Mouse (Mus musculus) liver (tissue): ENCODE results near the gene Scn1b.

Experiments
- DNase-seq: peaks from one replicate; pipeline ENCODE4 v3.0.0-alpha.2; 2020; ENCODE audit warnings: mixed read lengths

Gene Scn1b

DNA sequence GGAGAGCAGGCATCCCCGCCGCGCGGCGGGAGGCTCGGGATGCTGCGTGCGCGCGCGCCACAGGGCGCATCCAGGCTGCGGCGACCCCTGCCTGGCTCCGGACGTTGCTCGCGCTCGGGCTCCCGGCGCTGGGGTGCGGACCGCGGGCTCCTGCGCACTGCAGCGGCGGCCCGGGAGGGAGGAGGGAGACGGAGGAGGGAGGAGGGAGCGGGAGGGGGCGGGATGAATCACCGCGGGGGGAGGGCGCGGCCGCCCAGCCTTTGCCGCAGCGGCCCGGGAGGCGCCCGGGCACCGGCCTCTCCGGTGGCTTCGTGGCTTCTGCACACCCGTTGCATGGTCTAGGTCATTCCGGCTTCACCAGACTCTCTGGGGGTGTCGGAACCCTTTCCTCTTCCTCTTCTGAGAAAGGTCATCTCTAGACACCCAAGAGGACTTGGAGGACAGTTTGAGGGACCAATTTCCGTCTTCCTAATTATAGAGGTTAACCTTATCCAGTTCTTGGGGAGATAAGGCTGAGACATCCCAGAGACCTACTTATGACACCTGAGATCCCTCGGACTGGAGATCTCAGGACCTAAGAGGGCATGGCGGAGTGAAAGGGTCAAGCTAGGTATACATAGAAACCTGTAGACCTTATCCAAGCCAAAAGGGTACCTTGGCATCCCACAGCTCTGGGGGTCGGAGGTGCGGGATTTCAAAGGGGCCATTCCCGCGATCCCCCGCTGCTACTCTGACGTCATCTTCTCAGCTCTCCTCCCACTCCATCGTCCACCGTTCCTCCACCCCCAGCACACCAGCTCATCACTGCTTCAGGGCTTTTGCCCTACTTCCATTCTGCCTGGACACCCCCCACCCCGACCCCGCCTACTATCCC, at the start of gene Scn1b:
Gene Scn1b, minus strand, starts transcription at position 153 of the 874 bp plus-strand sequence.
- DNase-seq, result no peak

DNA sequence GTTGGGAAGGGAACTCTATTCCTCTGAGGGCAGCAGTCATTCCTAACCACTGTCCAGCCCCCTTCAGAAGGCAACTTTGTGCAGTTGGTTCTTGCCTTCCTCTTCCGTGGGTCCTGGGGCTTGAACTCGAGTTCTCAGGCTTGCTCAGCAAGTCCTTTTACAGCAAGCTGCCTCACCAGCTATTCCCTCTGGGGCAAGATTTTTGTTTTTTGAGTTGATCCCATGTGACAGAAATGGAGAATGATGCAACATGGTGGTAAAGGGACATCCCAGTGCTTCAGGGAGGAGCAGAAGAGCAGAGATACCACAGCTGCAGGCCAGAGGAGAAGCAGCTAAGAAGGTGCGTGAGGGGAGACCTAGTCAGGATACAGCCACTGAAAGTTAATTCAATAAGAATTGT, 48.3 kb upstream of the Scn1b start:
- DNase-seq, result no peak

DNA sequence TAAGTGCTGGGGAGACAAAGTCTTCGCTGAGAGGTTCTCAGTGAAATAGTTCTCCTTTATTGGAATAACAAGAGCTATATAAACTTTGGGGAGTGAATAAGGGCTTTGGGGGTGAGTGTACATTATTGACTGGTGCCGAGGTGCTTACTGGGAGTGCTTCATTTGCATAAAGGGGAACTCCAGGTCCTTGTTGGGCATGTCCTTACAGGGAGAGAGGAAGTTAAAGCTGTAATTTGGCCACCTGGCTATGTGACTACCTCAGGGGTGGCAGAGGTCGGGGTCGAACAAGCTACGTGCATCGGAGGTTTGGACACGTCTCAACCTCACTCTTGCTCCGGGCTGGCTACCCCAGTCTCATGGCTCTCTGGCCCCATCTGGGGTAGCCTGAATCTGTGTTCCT, 47.7 kb upstream of the Scn1b start:
- no peak for DNase-seq

DNA sequence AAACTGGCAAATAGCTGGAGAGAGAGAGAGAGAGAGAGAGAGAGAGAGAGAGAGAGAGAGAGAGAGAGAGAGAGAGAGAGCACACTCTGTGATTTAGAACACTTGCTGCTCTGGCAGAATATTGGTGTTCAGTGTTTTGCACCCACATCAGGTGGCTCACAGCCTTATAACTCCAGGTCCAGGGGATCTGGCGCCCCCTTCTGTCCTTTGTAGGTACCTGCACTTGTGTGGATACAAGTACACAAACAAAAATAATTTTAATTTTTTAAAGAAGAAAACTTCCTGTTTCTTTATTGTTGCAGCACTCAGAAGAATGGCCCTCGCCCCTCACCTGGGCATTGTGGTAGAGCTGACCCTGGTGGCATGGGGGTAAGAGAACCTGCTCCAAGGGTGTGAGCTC, 45.4 kb upstream of the Scn1b start:
- peak; percentile 33 for DNase-seq

DNA sequence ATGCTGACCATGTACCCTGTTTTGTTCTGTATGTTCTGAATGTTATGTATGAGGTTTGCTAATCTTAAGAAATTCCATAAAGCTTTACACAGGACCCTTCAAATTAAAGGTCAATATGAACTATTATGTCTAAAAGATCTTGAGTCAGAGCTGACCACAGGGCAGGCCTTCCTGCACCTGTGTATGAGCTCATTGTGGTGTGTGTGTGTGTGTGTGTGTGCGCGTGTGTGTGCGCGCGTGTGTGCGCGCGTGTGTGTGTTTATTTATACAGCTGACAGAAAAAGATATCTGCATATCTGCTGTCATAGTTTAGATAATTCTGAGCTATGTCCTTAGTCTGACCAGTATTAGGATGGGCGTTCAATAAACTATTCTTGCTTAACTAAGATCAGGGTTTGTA, 43.7 kb upstream of the Scn1b start:
- DNase-seq, result no peak

DNA sequence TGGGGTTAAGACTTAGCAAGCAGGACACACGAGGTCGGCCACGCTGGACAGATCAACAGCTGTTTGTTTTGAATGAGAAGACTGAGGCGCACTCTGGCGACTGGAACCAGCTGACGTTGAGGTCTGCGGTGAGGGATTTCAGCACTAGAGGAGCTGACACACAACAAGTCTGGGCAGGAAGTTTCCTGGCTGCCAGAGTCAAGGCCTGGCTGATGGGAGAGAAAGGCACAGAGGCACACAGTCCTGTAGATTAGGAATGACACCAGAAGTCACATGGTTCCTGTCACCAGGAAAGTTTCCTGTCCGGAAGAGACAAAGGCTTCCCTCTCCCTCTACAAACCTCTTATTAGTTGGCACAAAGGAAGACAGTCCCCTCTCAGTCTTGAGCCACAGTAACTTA, 41.6 kb upstream of the Scn1b start:
- DNase-seq, result peak; percentile 41

DNA sequence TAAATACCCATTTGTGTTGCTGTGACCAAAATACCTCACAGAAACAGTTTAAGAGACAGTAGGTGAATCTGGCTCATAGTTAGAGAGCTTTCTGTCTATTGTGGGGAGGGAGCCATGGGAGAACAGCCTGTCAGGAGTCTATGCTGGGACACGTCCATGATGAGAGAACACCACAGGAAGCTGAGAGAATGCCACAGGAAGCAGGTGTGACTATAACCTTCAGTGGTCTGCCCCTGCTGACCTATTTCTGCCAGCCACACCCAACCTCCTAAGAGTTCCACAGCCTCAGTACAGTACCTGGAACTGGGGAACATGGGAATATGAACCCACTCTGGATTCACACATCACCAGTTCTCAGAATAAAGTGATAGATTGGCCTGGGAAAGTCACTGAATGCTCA, 37.9 kb upstream of the Scn1b start:
- DNase-seq, result no peak

DNA sequence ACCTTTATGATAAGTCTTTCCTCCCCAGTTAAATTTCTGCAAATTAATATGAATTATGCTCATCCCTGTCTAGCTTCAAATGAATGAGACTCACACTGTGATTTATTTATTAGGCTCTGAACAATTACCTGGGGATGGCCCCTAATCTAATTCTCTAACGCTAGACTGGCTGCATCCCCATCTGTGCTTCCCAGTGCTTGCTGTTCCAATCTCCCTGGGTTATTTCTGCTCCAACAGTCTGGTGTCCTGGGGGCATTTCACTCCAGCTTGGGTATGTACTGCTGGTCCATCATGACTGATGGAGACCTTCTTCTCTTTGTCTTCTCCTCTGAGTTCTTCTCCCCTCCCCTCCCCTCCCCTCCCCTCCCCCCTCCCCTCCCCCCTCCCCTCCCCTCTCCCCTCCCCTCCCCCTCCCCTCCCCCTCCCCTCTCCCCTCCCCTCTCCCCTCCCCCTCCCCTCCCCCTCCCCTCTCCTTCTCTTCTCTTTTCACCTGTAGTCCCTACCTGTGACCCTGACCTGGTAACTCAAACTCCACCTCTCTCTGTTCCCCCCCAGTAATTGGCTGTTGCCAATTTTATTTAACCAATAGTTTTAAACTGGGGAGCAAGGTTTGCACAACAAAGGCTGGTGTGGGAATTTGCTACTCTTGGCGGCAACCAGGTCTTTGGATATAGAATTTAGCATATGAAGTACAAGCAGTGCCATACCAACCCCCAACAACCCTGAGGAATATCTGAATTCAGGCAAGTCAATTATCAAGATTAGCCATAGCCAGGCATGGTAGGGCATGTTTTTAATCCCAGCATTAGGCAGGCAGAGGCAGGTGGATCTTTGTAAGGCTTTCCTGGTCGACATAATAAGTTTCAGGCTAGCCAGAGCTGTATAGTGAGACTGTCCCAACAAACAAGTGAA, 37.1 kb upstream of the Scn1b start:
- DNase-seq, result no peak

DNA sequence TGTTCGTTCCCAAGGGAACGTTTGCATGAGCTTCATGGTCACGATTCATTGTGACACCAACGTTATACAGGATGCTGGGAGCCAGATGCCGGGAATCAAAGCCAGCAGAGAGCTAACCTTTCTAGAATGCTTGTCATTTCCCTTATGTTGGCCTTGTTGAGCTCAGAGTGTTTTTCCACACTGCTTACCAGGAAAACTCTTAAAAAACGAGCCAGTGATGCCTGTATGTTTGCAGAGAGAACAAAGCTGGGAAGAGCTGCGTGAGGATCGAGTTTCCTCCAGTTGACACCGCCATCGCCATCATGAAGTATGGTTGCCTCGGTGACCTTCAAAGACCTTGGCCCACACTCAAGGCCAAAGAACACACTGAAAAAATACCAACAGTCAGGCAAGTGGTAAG, 35.5 kb upstream of the Scn1b start:
- no peak for DNase-seq

DNA sequence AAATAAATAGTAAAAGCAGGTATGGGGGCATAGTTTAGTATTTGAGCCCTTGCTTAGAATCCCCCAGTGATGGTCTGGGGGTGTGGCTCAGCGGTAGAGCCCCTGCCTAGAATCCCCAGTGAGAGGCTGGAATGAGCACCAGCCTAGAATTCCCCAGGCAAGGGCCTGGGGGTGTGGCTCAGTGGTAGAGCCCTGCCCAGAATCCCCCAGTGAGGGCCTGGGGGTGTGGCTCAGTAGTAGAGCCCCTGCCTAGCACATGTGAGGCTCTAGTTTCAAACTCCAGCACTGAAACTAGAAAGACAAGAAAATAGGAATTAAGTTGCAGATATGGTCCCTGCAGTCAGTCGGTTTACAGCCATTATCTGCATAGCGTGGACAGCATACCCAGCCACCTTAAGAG, 35.0 kb upstream of the Scn1b start:
- DNase-seq, result no peak

DNA sequence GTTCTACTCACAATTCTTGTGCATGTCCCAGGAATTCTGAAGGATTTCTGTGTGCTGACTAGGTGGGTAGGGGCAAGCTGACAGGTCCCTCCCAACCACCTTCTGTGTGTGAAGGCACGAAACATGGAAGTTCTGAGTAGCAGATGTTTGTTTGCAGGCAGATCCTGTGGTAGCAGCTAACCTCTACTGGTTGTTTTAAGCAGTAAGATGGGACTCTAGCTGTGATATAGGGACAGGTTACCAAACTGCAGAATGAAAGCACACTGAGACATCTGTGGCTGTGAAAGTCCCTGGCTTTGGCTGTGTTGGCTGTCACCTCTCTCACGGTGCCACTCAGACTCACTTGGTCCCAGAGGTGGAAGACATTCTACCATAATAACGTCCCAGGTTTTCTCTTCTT, 34.4 kb upstream of the Scn1b start:
- DNase-seq, result no peak

DNA sequence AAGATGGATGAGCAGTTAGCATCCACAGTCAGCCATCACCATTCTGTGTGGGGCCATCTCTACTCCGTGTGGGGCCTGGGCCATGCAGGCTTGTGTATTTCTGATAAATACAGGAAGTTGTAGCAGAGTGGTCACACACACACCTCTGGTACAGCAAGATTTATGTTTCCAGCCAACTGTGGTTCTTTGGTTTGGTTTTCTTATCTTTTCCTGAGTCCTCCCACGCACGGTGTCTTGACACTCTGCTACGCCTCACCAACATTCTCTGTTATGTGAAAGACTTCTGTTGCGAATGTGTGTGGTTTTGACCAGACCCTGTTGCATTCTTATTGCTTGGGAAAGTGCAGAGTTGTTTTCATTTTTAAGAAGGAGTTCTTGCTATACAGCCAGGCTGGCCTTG, 34.0 kb upstream of the Scn1b start:
- no peak for DNase-seq

DNA sequence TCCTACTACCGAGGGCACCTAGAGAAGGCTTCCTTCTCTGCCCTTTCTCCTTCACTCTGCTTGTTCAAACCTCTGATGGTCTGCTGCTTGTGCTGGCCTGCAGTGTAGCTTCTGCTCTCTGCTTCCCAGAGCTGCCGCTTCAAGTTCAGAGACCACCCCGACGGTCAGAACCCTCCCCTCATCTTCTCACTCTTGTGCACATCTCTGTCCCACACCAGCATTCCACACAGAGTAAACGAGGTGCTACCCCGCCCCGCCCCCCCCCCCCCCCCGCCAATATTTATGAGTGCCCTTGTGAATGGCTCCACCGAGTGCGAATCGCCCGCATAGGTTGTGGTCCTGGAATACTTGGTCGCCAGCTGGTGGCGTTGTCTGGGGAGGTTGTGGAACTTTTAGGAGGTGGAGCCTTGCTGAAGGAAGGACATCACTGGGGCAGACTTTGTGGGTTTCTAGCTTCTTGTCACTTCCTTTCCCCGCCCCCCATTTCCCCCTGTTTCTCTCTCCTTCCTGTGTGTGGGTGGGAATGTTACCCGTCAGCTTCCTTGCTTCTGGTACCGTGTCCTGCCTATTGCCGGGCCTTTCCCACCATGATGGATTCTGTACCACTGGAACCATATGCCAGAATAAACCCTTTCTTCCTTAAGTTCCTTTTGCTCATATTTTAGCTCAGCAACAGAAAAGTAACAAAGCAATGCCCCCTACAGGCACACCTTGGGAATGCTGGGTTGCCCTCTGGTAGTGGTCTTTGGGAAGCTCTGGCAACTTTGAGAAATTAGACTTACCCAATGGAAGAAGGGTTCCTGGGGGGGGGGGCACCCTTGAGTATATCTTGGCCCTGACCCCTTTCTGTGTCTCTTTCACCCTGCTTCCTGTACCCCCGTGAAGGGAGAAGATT, 29.5 kb upstream of the Scn1b start:
- DNase-seq, result peak; percentile 50

DNA sequence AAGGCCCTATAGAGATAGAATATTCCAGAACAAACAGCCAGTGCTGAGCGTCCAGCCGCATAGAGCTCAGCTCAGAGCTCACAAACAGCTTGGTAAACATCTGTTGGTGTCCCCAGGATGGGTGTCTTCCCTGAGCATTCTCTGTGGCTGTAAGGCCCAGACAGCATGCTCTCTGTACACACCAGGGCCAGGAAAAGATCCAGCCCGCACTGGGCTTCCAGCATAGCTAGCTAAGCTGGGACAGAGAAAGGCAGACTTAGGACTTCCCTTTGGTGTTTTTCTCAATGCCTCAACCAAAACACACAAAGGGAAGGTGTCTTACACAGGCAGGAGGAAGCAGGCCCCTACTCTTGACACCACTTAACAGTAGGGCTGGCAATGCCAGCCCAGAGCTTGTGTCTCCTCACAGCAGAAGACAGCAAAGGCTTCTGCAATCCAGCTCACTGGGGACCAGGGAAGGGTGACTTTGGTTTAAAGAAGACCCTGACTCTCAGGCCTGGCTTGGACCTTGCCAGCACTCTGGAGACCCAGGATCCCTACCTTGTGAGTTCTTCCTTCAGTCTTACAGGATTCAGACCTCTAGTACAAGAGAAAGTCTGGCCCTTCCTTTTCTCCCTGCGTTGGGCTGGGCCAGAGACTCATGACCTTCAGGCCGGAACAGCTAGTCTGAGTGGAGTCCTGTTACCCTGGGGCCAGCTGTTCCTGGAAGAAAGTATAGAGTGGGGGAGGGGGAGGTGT, 28.7 kb upstream of the Scn1b start, which contains the start of gene Gramd1a:
Gene Gramd1a, minus strand, starts transcription at position 601 of the 738 bp plus-strand sequence.
- no peak for DNase-seq

DNA sequence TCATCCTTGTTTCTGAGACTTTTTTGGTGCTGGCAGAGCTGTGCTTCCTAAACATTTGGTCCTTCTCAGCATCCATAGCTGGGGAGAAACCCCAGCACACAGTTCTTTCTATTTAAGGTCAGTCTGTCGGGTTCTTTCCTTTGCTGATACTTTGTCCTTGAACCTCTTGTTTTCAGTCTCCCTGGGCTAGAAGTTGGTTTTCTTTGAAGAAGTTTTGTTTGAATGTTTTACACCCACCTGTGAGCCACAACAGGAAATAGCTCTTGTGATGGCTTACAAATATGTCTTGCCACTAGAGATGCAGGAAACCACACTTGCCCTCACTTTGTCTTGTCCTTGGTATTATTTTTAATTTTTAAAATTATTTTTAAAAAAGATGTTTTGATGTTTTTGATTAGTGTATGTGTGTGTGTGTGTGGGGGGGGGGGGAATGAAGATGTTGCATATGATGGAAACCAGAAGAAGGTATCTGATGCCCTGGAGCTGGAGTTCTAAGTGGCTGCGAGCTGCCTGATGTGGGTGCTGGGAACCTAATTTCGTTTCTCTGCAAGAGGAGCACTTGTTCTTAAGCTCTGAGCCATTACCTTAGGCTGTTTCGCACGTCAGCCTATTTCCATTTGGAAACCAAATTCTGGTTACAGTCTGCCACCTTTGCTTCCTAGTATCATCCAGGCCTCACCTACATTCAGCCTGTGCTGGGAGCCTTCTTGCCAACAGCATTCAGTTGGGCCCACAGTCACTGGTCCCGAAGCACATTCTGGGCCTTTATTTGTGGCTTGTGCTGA, 26.9 kb upstream of the Scn1b start:
- no peak for DNase-seq

DNA sequence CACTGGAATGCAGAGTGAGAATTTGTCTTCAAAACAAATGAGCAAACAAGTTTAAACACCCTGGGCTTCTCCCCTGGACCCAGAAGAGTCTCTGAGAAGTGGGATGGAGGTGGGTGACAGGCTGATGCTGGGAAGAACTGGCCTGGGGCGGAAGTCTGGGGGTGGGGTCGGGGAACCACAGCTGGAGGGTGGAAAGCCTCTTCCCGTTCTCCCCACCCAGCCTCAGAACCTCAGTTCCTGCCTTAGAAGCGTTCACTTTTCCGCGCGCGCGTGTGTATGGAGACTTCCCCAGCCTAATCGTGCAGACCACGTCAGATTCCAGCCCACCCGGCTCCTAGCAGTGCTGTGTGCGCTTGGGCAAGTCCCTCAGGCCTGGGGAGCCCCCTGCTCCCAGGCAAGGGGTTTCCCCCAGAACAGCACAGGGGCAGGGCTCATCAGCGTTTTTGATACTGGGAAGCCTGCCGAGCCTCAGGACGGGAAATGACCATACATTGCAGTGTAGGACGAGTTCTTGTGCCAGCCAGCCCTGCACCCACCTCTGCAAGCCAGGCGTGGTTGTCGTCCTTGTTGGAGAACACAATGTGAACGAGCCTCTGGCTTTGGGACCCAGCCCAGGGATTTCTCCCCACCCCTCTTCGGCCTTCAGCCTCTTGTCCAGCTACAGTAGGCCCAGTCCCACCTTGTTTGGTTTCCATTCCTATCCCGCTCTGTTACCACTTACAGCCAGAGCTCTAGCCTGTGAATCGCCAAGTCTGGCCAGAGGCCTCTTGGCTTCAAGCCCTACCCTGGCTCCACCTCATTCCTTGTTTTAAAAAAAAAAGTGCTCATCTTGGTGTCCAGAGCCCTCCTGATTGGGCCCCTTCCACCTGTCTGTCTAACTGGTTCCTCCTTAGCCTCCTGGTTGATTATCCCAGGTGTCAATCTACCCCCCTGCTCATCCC, 24.8 kb upstream of the Scn1b start:
- peak; percentile 58 for DNase-seq

DNA sequence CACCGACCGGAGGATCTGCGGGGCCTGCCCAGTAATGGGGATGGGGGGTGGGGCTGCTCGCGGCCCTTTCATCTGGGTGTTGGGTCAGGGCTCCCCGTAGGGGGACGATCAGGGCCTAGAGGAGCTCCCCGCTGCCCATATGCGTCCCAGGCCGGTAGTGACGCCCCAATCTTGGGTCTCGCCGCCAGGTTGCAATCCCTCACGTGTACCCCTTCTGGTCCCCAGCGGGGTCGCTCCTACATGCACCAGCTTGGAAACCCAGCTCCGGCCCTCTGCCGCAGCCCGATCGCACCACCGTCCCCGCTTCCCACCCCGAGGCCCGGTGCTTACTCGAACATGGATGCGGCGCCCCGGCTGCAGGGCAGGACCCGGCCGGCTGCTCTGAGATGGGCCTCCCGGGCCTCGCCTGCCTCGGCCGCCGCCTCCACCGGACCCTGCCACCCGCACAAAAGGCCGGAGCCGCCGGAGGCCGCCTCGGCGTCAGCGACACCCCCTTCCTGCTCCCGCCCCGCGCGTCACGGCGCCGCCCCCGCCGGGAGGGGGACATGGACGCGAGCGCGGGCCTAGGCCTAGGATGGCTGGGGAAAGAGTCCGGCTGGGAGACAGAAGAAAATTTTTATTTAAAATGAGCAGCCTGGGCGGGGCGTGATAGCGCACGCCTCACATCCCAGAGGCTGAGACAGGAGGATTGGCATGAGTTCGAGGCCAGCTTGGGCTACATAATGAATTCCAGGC, 23.9 kb upstream of the Scn1b start:
- DNase-seq, result peak; percentile 83

DNA sequence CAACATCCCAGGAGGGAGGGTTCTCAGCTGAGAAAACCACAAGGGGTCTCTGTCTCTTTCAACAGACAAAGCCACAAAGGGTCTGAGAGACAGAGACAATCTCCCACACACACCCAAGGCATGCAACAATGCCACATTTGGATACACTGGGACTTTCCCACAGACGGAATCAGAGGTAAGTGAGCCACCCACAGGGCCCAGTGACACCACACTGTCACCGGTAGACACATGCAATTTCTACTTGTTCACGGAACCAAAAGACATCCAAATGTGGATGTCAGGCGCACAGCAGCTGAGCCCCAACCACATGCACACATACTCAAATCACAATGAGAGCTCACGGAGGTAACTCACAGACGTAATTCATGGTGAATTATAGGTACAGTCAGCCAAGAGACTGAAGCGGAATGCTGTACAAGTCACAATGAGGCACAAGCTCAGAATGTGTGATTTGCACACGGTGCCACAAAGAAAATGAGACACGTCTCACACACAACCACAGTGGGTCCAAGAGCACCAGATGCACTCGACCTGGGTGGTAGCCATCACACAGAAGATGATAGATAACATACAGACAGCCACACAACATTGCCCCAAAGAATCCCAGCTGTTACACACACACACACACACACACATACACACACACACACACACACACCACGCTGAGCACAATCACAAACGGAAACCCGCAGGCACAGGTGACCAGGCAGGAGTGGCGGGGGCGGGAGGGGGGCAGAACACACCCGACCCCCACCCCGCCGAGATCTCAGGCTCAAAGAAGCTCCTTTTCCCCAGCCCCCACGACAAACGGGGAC, 23.2 kb upstream of the Scn1b start:
- DNase-seq, result no peak
